Mouse (Mus musculus) liver, postnatal 0 days (tissue): ENCODE measurements around the gene Vps37b.

Experiments
- CTCF ChIP-seq: sonication (generic); IDR thresholded peaks from 2 replicates; pipeline ENCODE4 v1.5.1; 2016; ENCODE audit warnings: antibody characterized with exemption, low read depth
- EP300 ChIP-seq: IDR thresholded peaks from 2 replicates; pipeline ENCODE4 v1.6.1; 2016; ENCODE audit warnings: antibody characterized with exemption, low read depth, mild to moderate bottlenecking

DNA sequence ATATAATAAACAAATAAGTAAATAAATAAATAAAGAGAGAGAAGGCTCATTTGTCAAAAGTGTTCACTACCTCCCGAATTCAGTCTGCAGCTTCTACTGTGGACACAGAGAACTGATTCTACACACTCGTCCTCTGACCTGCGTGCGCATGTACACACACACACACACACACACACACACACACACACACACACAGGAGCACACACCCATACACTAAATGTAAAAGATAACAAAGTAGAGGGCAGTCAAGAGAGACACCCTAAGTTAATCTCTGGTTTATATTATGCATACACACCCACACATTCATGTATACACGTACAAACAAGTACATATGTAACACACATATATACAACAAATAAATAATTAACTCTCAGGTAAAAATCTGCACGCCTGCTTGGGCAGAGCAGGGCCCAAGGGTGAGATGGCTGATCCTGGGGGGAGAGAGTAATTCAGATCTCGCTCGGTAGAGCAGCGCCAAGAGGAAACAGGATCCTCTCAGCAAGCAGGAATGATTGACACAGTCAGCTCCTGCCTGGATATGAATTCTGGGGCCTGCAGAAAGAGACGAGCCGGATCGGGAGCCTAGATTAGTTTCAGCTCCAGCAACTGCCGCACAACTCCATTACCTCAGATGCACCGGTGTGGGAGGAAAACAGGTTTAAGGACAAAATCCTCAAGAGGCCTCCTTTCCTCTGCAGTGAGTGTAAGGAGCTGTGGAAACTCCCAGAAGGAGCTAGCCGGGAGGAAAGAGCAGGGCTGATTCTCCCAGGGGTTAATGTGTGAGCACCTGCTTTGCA lies 17.4 kb upstream of the Vps37b start:
- TF ChIP-seq CTCF (no peak), EP300 (no peak)
